Mouse (Mus musculus) telencephalon, adult 2 months (tissue): ENCODE data around the gene Ctf2.

Experiments used
- DNase-seq: peaks from one replicate; pipeline ENCODE4 v3.0.0-alpha.2; 2011; ENCODE audit warnings: low read depth, low spot score

Ctf2 gene

GRCm38 (mm10) chr7:127686740-127687449 is 45.1 kb downstream of the Ctf2 start:
- DNase-seq = no peak

GRCm38 (mm10) chr7:127685304-127686018 is 46.5 kb downstream of the Ctf2 start:
- no peak for DNase-seq

GRCm38 (mm10) chr7:127681888-127682553 is 49.9 kb downstream of the Ctf2 start:
- DNase-seq = no peak

- DNase-seq = no peak
Observed at GRCm38 (mm10) chr7:127680541-127680940, 51.4 kb downstream of the Ctf2 start.

- no peak for DNase-seq
Observed at GRCm38 (mm10) chr7:127678811-127679210, 53.2 kb downstream of the Ctf2 start.

GRCm38 (mm10) chr7:127677609-127678008 is 54.4 kb downstream of the Ctf2 start:
- no peak for DNase-seq

GRCm38 (mm10) chr7:127677077-127677476 is 54.9 kb downstream of the Ctf2 start:
- no peak for DNase-seq

- DNase-seq = no peak
Observed at GRCm38 (mm10) chr7:127675391-127675811, 56.6 kb downstream of the Ctf2 start.

- peak; percentile 85 for DNase-seq
Observed at GRCm38 (mm10) chr7:127674977-127675376, 57.0 kb downstream of the Ctf2 start.

GRCm38 (mm10) chr7:127672776-127673175 is 59.2 kb downstream of the Ctf2 start:
- DNase-seq = no peak

- no peak for DNase-seq
Observed at GRCm38 (mm10) chr7:127671880-127672774, 59.8 kb downstream of the Ctf2 start.
